Mouse (Mus musculus) cerebellum, postnatal 36 days (tissue): Measurements from ENCODE around the gene Gm17542.
A peak's percentile ranks its signal among the peaks of the same experiment; 100 is the strongest.
"Not testable (repeated sequence)": the region's sequence is repeated elsewhere in the genome, so short reads cannot be mapped to it uniquely, and the experiment has no call there.

Experiments used
- DNase-seq, 2 experiments: peaks; one replicate each; pipeline ENCODE4 v3.0.0; 2021 to 2022; ENCODE audit warnings: mixed read lengths in 2 of 2

Gene Gm17542

GRCm38 (mm10) chr10:58718110-58718509 is at the start of gene Gm17542:
Gene Gm17542, minus strand, starts transcription at chr10:58718210.
- DNase-seq = not testable (repeated sequence)

DNA sequence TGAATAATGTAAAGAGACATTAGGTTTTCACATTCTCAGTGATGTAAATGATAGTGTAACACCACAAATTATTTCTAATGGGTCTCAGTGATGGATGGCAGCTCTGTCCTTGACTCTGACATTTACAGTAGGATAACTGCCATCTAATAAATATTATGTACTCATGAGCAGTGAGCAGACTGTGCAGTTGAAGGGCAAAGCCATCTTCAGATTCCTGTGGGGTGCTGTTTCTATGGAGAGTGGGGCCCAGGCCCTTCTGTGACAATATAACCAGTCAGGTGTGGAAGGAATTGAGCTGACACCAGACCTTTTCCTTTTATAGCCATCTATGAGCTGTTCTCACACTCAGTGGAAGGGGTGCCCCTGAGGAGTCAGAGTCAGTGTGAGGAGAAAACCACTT is 21.8 kb upstream of the Gm17542 start:
- no peak for DNase-seq

DNA sequence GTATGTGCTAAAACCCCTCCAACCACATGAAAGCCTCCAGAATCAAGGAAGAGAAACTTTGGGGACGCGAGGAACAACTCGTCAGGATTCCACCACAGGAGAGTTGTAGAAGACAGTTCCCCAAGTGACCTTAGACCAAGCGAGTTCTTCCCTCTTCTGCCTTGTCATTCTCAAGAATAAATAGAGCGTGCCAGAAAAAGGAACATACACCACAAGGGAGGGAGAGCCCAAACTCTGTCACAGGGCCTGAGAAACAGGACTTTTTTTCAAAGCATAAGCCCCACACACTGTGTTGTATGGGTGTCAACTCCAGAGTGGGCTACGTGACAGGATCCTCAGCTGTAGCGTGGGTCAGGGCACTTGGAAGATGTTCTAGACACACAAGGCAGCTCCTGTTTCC is 20.1 kb upstream of the Gm17542 start:
- no peak for DNase-seq

DNA sequence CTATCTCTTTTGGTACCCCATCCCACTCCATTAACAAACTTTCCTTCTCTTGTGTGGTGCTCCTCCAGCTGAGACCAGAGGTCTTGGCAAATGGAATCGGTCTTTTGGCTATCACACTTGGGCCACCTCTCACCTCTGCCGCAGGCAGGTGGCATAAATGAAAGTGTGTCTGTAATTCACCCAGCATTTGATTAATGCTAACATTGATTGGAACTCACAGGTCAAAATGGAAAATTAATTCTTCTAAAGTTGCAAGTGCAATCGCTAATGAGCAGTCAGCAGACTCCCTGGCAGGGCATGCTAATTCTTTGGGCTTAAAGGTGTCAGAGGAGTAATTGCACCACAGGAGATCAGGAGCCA is 3.2 kb downstream of the Gm17542 start:
- no peak for DNase-seq

DNA sequence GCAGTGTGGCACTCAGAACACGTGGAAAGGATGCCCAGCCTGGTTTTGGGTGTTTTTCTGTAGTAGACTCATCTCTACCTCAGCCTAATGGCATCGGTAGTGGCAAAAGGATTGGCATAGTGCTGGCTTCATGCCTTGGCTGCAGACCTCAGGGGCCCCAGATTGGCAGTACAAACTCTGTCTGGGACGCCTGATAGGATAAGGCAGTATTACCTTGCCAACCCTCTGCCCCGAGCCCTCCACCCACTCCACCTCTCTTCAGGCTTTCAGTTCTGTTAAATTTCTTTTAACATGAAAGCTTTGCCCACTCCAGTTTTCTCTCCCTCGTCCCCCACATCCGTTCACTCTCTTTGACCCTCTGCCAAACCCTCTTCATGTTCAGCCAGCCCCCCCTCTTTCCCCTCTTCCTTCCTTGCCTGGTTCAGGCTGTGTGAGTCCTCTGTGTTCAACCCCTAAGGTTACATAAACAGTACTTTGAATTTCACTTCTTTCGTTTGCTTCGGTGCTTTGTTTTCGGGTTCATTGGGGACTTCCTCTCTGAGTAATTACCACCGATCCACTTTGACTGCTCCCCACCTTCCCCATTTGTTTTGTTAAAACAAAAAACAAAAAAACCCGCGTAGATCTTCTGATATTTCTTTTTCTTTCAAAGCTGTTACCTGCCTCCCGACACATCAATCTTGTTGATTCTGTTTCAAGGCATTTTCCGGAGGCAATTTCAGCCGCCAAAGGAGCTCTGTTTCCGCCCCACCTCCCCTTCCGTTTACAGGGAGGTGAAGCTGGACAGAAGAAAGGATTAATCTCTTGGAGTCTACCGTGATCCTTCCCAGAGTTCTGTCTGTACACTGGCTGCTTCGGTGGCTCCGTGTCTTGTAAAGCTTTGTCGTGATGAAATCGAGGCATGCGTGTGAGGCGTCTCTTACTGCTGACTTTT is 3.9 kb downstream of the Gm17542 start:
- no peak for DNase-seq

- DNase-seq = no peak
These were observed 4.8 kb downstream of the Gm17542 start for GRCm38 (mm10) chr10:58713225-58713624.

GRCm38 (mm10) chr10:58709021-58709420 is 9.0 kb downstream of the Gm17542 start:
- DNase-seq = no peak

- no peak for DNase-seq
These were observed 17.4 kb downstream of the Gm17542 start for GRCm38 (mm10) chr10:58700578-58700977.

- DNase-seq = no peak
These were observed 17.9 kb downstream of the Gm17542 start for GRCm38 (mm10) chr10:58700160-58700559.

DNA sequence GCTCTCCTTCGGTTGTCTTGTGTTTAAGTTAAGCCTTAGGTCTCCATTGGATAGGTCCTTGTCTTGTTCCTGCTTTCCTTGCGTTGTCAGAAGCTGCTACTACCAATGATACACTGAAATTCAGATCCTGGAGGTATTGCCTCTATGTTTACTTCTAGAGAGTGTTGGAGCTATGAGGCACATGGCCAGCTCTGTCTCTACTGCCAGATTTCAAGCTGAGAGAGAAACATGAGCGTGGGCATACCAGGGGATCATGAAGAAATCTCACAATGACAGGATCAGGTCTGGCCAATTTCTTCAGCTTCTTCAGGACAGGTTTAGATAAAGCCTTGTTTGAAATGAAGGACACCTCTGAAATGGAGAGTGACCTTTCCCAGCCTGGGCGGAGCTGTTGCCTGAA is 19.1 kb downstream of the Gm17542 start:
- no peak for DNase-seq

DNA sequence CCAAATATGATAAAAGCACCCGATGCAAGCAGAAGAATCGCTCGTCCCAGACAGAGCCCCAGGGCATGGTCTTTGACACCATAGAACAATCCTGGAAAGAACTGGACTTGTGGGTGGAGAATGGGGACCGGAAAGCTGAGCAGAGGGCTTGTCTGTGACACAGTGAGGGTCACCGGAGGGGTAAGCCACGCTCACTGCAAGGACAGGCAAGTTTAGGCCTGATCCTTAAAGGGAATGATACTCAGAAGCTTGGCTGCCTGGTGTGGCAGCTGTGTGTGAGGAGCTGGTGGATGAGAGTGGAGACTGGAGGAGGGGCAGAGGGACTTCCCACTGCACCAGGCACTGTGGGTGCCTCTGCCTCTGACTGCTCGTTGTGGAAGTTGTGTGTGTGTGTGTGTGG is 27.0 kb downstream of the Gm17542 start:
- no peak for DNase-seq

GRCm38 (mm10) chr10:58679298-58679697 is 38.7 kb downstream of the Gm17542 start:
- no peak for DNase-seq

DNA sequence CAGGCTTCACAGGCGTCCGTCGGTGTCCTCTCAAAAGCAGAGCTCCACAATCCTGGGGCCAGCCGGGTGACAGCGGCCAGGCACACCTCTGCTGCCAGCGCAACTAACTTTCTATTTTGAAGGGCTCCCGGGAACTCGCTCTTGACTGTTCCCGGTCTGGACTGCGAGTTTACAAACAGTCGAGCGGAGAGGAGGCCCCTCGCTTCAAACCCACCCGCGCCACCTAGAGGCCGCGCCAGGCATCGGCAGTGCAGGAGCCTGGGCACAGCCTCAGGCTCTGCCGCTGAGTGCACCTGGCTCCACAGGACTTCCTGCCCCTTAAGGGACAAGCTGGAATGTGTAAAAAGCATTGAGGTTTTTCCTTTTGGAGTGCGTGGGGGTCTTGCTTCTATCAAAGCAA is 42.5 kb downstream of the Gm17542 start, which contains the start of gene Edar:
TSS of gene Edar (minus strand) at position 122 of the 400 bp plus-strand sequence.
- peak; percentile 69 to 77 for DNase-seq

- DNase-seq = peak; percentile 78 to 79
These were observed 44.5 kb downstream of the Gm17542 start for GRCm38 (mm10) chr10:58673278-58674061.

GRCm38 (mm10) chr10:58672557-58673277 is 45.3 kb downstream of the Gm17542 start:
- no peak for DNase-seq

- no peak for DNase-seq
These were observed 54.1 kb downstream of the Gm17542 start for GRCm38 (mm10) chr10:58663868-58664267.
